Mouse (Mus musculus) right cerebral cortex, adult 18-20 months (tissue): ENCODE measurements around the gene Olfr1302.

Experiments used
- DNase-seq: peaks from one replicate; pipeline ENCODE4 v3.0.0; 2022; ENCODE audit warnings: mixed read lengths

The Olfr1302 gene

DNA sequence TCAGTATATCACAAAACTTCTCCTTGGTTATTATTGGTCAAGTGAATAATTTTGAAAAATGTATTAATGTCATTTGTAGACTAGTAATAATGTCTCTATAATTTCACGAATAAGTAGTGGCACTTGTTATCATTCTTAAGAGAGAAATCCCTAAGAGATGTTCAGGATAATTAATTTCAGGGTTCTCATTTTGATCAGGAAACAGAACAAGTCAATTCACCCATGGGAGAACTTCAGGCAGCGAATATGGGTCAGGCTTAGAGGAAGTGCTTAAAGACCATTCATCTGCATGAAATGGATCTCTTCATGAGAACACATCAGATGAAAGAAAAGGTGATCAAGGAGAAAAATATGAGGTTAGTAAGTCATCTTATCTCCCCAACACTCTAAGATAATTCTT, at the start of gene Olfr1302:
Gene Olfr1302, plus strand, starts transcription at position 301 of the 400 bp plus-strand sequence.
- DNase-seq = no peak

- DNase-seq = no peak
Observed at GRCm38 (mm10) chr2:111750706-111751105, 26.5 kb upstream of the Olfr1302 start, which contains the start of gene Olfr1301. Gene Olfr1301, plus strand, starts transcription at chr2:111751006.

- DNase-seq = no peak
Observed at GRCm38 (mm10) chr2:111812936-111813335, 35.7 kb downstream of the Olfr1302 start.

GRCm38 (mm10) chr2:111820240-111820639, 43.0 kb downstream of the Olfr1302 start, which contains the start of gene Olfr1303:
Gene Olfr1303, minus strand, starts transcription at chr2:111820340.
- DNase-seq = no peak
